Mouse (Mus musculus) liver, embryonic 11.5 days (tissue): ENCODE results near the gene Plin4. TPM values are rescaled to one million over a fixed set of nuclear protein-coding genes. Genes with fewer than 3 reads are reported as not detected.
"Not testable (repeated sequence)": the region's sequence is repeated elsewhere in the genome, so short reads cannot be mapped to it uniquely, and the experiment has no call there.

Experiments used
- ATAC-seq: fragments of 200-750 bp; cut with Nextera tagmentation; replicated peaks from 2 replicates; pipeline ENCODE4 v1.8.0; 2017; ENCODE audit warnings: moderate number of reproducible peaks, mild to moderate bottlenecking, moderate TSS enrichment, moderate library complexity; ENCODE audit not compliant: low FRiP score
- DNase-seq: peaks from one replicate; pipeline ENCODE4 v3.0.0-alpha.2; 2017; ENCODE audit warnings: low spot score
- H3K27ac ChIP-seq: fragments of 300-500 bp; sonication (generic); 2 replicates; pipeline ENCODE4 v1.5.1; 2014; ENCODE audit warnings: mild to moderate bottlenecking, low read depth, low read length, control low read depth
- H3K27me3 ChIP-seq: fragments of 300-500 bp; sonication (generic); replicated peaks from 2 replicates; pipeline ENCODE4 v1.6.1; 2014; ENCODE audit warnings: low read length, mixed read lengths; ENCODE audit not compliant: control insufficient read depth, insufficient read depth
- H3K36me3 ChIP-seq: fragments of 300-500 bp; sonication (generic); 2 replicates; pipeline ENCODE4 v1.6.1; 2014; ENCODE audit warnings: mild to moderate bottlenecking, low read length, moderate library complexity, mixed read lengths; ENCODE audit not compliant: control insufficient read depth, insufficient read depth
- H3K4me1 ChIP-seq: fragments of 300-500 bp; sonication (generic); replicated peaks from 2 replicates; pipeline ENCODE4 v1.6.1; 2014; ENCODE audit warnings: low read length, mixed read lengths; ENCODE audit not compliant: control insufficient read depth, insufficient read depth
- H3K4me2 ChIP-seq: fragments of 300-500 bp; sonication (generic); 2 replicates; pipeline ENCODE4 v1.6.1; 2014; ENCODE audit warnings: mild to moderate bottlenecking, control low read depth, moderate library complexity
- H3K4me3 ChIP-seq: fragments of 300-500 bp; sonication (generic); 2 replicates; pipeline ENCODE4 v1.5.1; 2014; ENCODE audit warnings: low read depth, low read length, control low read depth
- H3K9ac ChIP-seq: fragments of 300-500 bp; sonication (generic); 2 replicates; pipeline ENCODE4 v1.6.1; 2014; ENCODE audit warnings: low read depth, low read length, control low read depth
- H3K9me3 ChIP-seq: fragments of 300-500 bp; sonication (generic); 2 replicates; pipeline ENCODE4 v1.6.1; 2016; ENCODE audit warnings: low read length, inconsistent platforms, mixed read lengths; ENCODE audit not compliant: control insufficient read depth
- WGBS: fragments of 180-500 bp; shearing (Covaris S2); extraction: QIAGEN DNeasy Blood & Tissue Kit; methylation state at CpG from one replicate; pipeline ENCODE4 v1.1.7; 2014; 5-methylcytosine and 5-hydroxymethylcytosine counted together
- polyA plus RNA-seq: library from polyadenylated mRNA; unstranded; fragments of >200 nt; fragmentation: Nextera tagmentation; extraction: Ambion mirVana; gene quantifications from 2 replicates; pipeline ENCODE4 v1.2.1, GENCODE M21; 2014

Plin4 gene
- polyA plus RNA-seq, 1 experiment from 2014 or later = 0.14 TPM

DNA sequence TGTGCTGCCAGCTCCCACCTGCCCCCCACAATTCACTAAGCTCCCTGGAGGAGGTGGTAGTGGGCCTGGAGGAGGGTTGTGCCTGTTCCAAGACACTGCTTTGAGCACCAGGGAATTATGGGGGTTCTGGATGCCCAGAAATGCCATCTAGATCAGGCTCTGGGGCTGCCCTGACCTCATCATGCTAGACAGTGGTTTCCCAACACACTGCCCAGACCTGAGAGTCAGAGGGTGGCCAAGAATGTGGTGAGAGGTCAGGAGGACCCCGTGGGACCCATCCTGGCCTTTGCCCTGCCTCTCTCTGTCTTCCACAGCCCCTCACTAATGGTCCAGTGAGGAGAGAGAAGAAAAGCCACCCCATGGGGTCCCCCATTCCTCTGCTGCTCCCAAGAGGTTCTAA is 1.4 kb upstream of the Plin4 start:
- Histone ChIP-seq H3K4me1 (no peaks in the 10 kb centered on the region), H3K27ac (no peak overlapping the region), H3K27me3 (peaks cover under 1% of the 10 kb centered on the region; the same call in 1 of the 2 replicates), H3K4me2 (no peak overlapping the region), H3K4me3 (no peak overlapping the region), H3K9me3 (no peaks in the 10 kb centered on the region), H3K36me3 (no peaks in the 10 kb centered on the region), H3K9ac (no peak overlapping the region)
- WGBS = 70% methylated on average over 1 of the region's 1 CpGs
- ATAC-seq (no peak), DNase-seq (no peak)

DNA sequence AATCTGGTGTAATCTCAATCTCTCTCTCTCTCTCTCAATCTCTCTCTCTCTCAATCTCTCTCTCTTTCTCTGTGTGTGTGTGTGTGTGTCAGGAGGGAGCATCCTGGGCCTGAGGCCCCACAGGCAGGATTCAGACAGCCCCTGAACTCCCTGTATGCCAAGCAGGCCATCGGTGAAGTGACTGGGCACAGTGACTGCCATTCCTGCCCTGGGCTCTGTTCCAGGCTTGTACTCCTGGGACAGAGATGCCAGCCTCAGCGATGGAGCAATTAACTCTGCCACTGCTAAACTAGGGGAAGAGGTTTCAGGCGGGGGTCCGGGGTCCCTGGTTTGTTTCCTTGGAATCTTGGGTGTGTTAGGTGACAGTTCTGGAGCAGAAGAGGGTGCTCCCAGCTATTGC is 968 bp upstream of the Plin4 start:
- no peak for ATAC-seq
- 61% methylated on average over 4 of the region's 4 CpGs for WGBS
- H3K27me3 ChIP-seq = no peaks in the 10 kb centered on the region; the same call in 1 of the 2 replicates
- DNase-seq = no peak
- no peaks in the 10 kb centered on the region for H3K4me1 ChIP-seq
- H3K4me2 ChIP-seq = no peak overlapping the region
- no peak overlapping the region for H3K4me3 ChIP-seq
- no peak overlapping the region for H3K27ac ChIP-seq
- H3K9me3 ChIP-seq = no peaks in the 10 kb centered on the region
- H3K9ac ChIP-seq = no peak overlapping the region
- no peaks in the 10 kb centered on the region for H3K36me3 ChIP-seq

GRCm38 (mm10) chr17:56108334-56109044 is 1.1 kb downstream of the Plin4 start:
- no peak overlapping the region for H3K4me3 ChIP-seq
- 83% methylated on average over 6 of the region's 6 CpGs for WGBS
- no peak for DNase-seq
- H3K9ac ChIP-seq = no peak overlapping the region
- no peak for ATAC-seq
- H3K4me1 ChIP-seq = no peaks in the 10 kb centered on the region
- no peaks in the 10 kb centered on the region for H3K9me3 ChIP-seq
- no peak overlapping the region for H3K4me2 ChIP-seq
- H3K27ac ChIP-seq = no peak overlapping the region
- H3K36me3 ChIP-seq = no peaks in the 10 kb centered on the region
- no peaks in the 10 kb centered on the region for H3K27me3 ChIP-seq

GRCm38 (mm10) chr17:56107736-56108135 is 1.9 kb downstream of the Plin4 start:
- H3K9ac ChIP-seq = no peak overlapping the region
- no peak overlapping the region for H3K27ac ChIP-seq
- ATAC-seq (no peak), DNase-seq (no peak)
- H3K36me3 ChIP-seq = peaks cover 2% of the 10 kb centered on the region; the same call in 1 of the 2 replicates
- H3K4me3 ChIP-seq = no peak overlapping the region
- H3K9me3 ChIP-seq = no peaks in the 10 kb centered on the region
- H3K4me1 ChIP-seq = no peaks in the 10 kb centered on the region
- no peaks in the 10 kb centered on the region for H3K27me3 ChIP-seq
- no peak overlapping the region for H3K4me2 ChIP-seq
- WGBS = 61% methylated on average over 2 of the region's 2 CpGs

DNA sequence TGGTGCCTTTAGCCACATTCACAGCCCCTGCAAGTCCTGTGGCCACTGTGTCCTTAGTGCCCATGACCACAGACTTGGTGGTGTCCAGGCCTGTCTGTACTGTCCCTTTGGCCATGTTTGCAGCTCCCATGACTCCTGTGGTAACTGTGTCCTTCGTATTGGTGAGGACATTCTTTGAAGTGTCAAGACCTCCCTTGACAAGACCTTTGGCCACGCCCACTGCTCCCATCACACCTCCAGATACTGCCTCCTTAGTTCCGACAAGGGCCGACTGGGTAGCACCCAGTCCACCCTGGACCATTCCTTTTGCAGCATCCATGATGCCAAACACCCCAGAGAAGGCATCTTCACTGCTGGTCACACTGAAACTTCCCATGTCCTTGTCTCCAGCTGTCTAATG is 2.6 kb downstream of the Plin4 start:
- ATAC-seq (no peak), DNase-seq (no peak)
- no peak overlapping the region for H3K9ac ChIP-seq
- no peaks in the 10 kb centered on the region for H3K4me1 ChIP-seq
- no peak overlapping the region for H3K4me2 ChIP-seq
- no peak overlapping the region for H3K27ac ChIP-seq
- H3K9me3 ChIP-seq = no peaks in the 10 kb centered on the region
- no peaks in the 10 kb centered on the region for H3K27me3 ChIP-seq
- peaks cover 6% of the 10 kb centered on the region for H3K36me3 ChIP-seq
- 65% methylated on average over 4 of the region's 4 CpGs for WGBS
- H3K4me3 ChIP-seq = no peak overlapping the region

DNA sequence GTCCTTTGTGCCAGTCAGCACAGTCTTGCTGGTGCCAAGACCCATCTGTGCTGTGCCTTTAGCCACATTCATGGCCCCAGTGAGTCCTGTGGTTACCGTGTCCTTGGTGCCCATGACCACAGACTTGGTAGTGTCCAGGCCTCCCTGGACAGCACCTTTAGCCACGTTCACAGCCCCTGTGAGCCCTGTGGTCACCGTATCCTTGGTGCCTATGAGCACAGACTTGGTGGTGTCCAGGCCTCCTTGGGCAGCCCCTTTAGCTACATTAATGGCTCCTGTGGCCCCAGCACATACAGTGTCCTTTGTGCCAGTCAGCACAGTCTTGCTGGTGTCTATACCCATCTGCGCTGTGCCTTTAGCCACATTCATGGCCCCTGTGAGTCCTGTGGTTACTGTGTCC is 3.2 kb downstream of the Plin4 start:
- not testable (repeated sequence) for ATAC-seq, H3K27ac ChIP-seq, H3K4me3 ChIP-seq, H3K4me2 ChIP-seq, H3K9ac ChIP-seq, H3K4me1 ChIP-seq, DNase-seq, H3K9me3 ChIP-seq, H3K27me3 ChIP-seq
- WGBS = 92% methylated on average over 4 of the region's 4 CpGs
- peaks cover 11% of the 10 kb centered on the region for H3K36me3 ChIP-seq

- not testable (repeated sequence) for H3K9me3 ChIP-seq, H3K27me3 ChIP-seq, H3K9ac ChIP-seq, DNase-seq, H3K27ac ChIP-seq, H3K4me3 ChIP-seq, H3K4me2 ChIP-seq, H3K4me1 ChIP-seq, ATAC-seq
- H3K36me3 ChIP-seq = peaks cover 23% of the 10 kb centered on the region
- WGBS = 90% methylated on average over 2 of the region's 5 CpGs
Observed at GRCm38 (mm10) chr17:56104821-56105220, 4.8 kb downstream of the Plin4 start.

GRCm38 (mm10) chr17:56103465-56104285 is 5.9 kb downstream of the Plin4 start:
- ATAC-seq (no peak), DNase-seq (no peak)
- Histone ChIP-seq H3K27ac (no peak overlapping the region), H3K4me1 (no peaks in the 10 kb centered on the region), H3K4me3 (no peak overlapping the region), H3K9me3 (no peaks in the 10 kb centered on the region), H3K4me2 (no peak overlapping the region), H3K27me3 (no peaks in the 10 kb centered on the region), H3K36me3 (peaks cover 30% of the 10 kb centered on the region), H3K9ac (no peak overlapping the region)
- WGBS = 97% methylated on average over 8 of the region's 8 CpGs
